Mouse (Mus musculus): ENCODE measurements around the gene Prr22.

The Prr22 gene

GRCm38 (mm10) chr17:56761991-56762410 is 8.0 kb upstream of the Prr22 start:
- DNase-seq: peak; percentile 87 to 90

- peak; percentile 79 to 80 for DNase-seq
These were observed 7.0 kb upstream of the Prr22 start for GRCm38 (mm10) chr17:56762769-56763731.

GRCm38 (mm10) chr17:56763741-56764250 is 6.3 kb upstream of the Prr22 start:
- DNase-seq: no peak

GRCm38 (mm10) chr17:56764474-56765354 is 5.3 kb upstream of the Prr22 start, which contains the start of gene Dus3l:
Dus3l (plus strand) TSS chr17:56764757.
- peak; percentile 91 to 93 for DNase-seq

GRCm38 (mm10) chr17:56765431-56765830 is 4.6 kb upstream of the Prr22 start:
- no peak for DNase-seq

GRCm38 (mm10) chr17:56766631-56767405 is 3.2 kb upstream of the Prr22 start:
- no peak for DNase-seq

GRCm38 (mm10) chr17:56767531-56768135 is 2.4 kb upstream of the Prr22 start:
- no peak for DNase-seq

GRCm38 (mm10) chr17:56768941-56769340 is 1.1 kb upstream of the Prr22 start:
- no peak for DNase-seq

- DNase-seq: peak; percentile 45
These were observed 7.5 kb downstream of the Prr22 start for GRCm38 (mm10) chr17:56777568-56777967.

- DNase-seq: no peak
These were observed 8.8 kb downstream of the Prr22 start for GRCm38 (mm10) chr17:56778779-56779362.

GRCm38 (mm10) chr17:56780291-56780978 is 10.4 kb downstream of the Prr22 start:
- no peak for DNase-seq

- no peak for DNase-seq
These were observed 18.8 kb downstream of the Prr22 start for GRCm38 (mm10) chr17:56788886-56789285.

- DNase-seq: no peak
These were observed 19.2 kb downstream of the Prr22 start for GRCm38 (mm10) chr17:56789286-56789685.

GRCm38 (mm10) chr17:56792588-56792987 is 22.5 kb downstream of the Prr22 start:
- DNase-seq: no peak

- no peak for DNase-seq
These were observed 23.7 kb downstream of the Prr22 start for GRCm38 (mm10) chr17:56793614-56794319.

GRCm38 (mm10) chr17:56799276-56799675 is 29.2 kb downstream of the Prr22 start:
- DNase-seq: no peak

- DNase-seq: no peak
These were observed 32.0 kb downstream of the Prr22 start for GRCm38 (mm10) chr17:56802065-56802464.

GRCm38 (mm10) chr17:56804952-56805351 is 34.9 kb downstream of the Prr22 start:
- no peak for DNase-seq

- DNase-seq: no peak
These were observed 35.7 kb downstream of the Prr22 start for GRCm38 (mm10) chr17:56805784-56806183.

- DNase-seq: peak; percentile 62 to 68
These were observed 38.5 kb downstream of the Prr22 start for GRCm38 (mm10) chr17:56808518-56808917.
